Mouse (Mus musculus) limb, embryonic 12.5 days (tissue): Measurements from ENCODE around the gene Usp29. TPM values are rescaled to one million over a fixed set of nuclear protein-coding genes. Genes with fewer than 3 reads are reported as not detected.

Experiments used
- ATAC-seq: fragments of 200-750 bp; cut with Nextera tagmentation; 2 replicates; pipeline ENCODE4 v1.8.0; 2017; ENCODE audit warnings: low read depth, moderate TSS enrichment; ENCODE audit not compliant: insufficient number of reproducible peaks, insufficient read depth, low FRiP score, low TSS enrichment
- H3K27ac ChIP-seq: fragments of 300-500 bp; sonication (generic); 2 replicates; pipeline ENCODE4 v1.5.1; 2016; ENCODE audit warnings: mild to moderate bottlenecking, moderate library complexity
- H3K27me3 ChIP-seq: fragments of 300-500 bp; sonication (generic); 2 replicates; pipeline ENCODE4 v1.6.1; 2016; ENCODE audit warnings: mild to moderate bottlenecking, moderate library complexity
- H3K36me3 ChIP-seq: fragments of 300-500 bp; sonication (generic); 2 replicates; pipeline ENCODE4 v1.6.1; 2016; ENCODE audit warnings: mild to moderate bottlenecking, moderate library complexity
- H3K4me1 ChIP-seq: fragments of 300-500 bp; sonication (generic); replicated peaks from 2 replicates; pipeline ENCODE4 v1.6.1; 2016
- H3K4me2 ChIP-seq: fragments of 300-500 bp; sonication (generic); 2 replicates; pipeline ENCODE4 v1.6.1; 2016; ENCODE audit warnings: mild to moderate bottlenecking, moderate library complexity
- H3K4me3 ChIP-seq: fragments of 300-500 bp; sonication (generic); replicated peaks from 2 replicates; pipeline ENCODE4 v1.5.1; 2016; ENCODE audit warnings: mild to moderate bottlenecking
- H3K9ac ChIP-seq: fragments of 300-500 bp; sonication (generic); replicated peaks from 2 replicates; pipeline ENCODE4 v1.6.1; 2016; ENCODE audit warnings: mild to moderate bottlenecking, moderate library complexity
- H3K9me3 ChIP-seq: fragments of 300-500 bp; sonication (generic); 2 replicates; pipeline ENCODE4 v1.6.1; 2016; ENCODE audit warnings: mild to moderate bottlenecking, moderate library complexity
- WGBS: fragments of 180-500 bp; shearing (Covaris S2); methylation state at CpG from one replicate; pipeline ENCODE4 v1.1.7; 2016; 5-methylcytosine and 5-hydroxymethylcytosine counted together
- polyA plus RNA-seq: library from polyadenylated mRNA; unstranded; fragments of >200 nt; fragmentation: Nextera tagmentation; extraction: Ambion mirVana; gene quantifications from 2 replicates; pipeline ENCODE4 v1.2.1, GENCODE M21; 2016

The Usp29 gene
- polyA plus RNA-seq, 1 experiment from 2014 or later: 15.8 TPM

DNA sequence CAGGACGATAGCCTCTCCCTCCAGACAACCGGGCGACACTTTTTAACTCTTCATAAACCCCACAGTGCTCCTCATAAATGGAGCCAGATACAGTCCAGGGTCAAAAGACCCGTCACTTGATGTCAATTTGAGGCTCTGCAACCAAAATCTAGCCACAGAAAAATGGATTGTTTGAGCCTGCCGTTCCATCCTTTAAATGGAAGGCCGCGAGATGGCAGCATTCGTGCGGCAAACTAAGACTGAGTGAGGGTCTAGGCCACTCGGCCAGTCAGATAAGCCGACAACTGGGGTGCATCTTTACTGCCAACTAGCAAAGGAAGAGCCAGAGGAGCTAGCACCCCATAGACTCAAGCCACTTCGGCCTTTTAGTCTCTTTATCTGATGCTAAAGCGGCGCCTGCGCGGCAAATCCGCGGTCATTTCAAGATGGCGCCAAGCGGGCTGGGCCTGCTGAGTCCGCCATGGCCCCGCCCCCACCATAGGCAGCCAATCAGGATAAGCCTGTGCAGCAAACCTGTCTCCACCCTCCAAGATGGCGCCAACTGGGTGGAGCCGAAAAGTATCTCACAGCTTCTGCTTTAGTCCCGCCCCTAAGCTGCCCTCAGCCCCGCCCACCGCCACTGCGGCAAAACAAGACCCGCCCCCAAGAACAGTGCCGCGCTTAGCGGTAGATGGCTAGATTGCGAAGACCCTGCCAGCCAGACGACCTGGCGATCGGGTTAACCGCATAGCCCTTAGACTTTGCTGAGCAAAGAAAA, 1.1 kb upstream of the Usp29 start:
- peak; percentile 57 for ATAC-seq
- Histone ChIP-seq H3K4me1 (no peaks in the 10 kb centered on the region), H3K4me3 (peak overlapping the region; percentile 62), H3K36me3 (peaks cover 27% of the 10 kb centered on the region), H3K9me3 (peaks cover 44% of the 10 kb centered on the region), H3K9ac (peak overlapping the region; percentile 65), H3K27me3 (no peaks in the 10 kb centered on the region), H3K4me2 (peak overlapping the region; percentile 55), H3K27ac (peak overlapping the region; percentile 92)
- WGBS: 42% methylated on average over 37 of the region's 37 CpGs

DNA sequence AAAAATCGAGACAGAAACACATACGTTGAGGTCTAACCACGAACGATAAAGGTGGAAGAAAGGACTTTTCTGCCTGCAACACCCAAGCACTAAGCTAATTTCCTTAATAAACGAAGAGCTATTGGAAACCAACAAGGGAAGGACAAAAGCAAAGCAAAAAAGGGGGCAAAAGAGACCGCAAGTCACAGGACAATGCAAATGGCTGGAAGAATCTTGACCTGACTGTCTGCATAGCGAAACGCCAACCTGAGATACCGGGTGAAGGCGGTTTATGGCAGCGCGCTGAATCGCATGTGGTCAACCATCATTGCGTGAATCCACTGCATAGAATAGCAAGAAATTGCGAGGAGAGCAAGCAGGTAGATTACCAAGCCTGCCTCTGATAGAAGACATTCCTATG, 423 bp downstream of the Usp29 start:
- peaks cover 13% of the 10 kb centered on the region; the same call in 1 of the 2 replicates for H3K36me3 ChIP-seq
- H3K4me1 ChIP-seq: no peaks in the 10 kb centered on the region
- no peaks in the 10 kb centered on the region for H3K27me3 ChIP-seq
- 55% methylated on average over 15 of the region's 15 CpGs for WGBS
- peak overlapping the region; percentile 87 for H3K27ac ChIP-seq
- H3K4me3 ChIP-seq: peak overlapping the region; percentile 62
- peaks cover 48% of the 10 kb centered on the region for H3K9me3 ChIP-seq
- ATAC-seq: no peak
- H3K4me2 ChIP-seq: peak overlapping the region; percentile 55
- H3K9ac ChIP-seq: peak overlapping the region; percentile 56

DNA sequence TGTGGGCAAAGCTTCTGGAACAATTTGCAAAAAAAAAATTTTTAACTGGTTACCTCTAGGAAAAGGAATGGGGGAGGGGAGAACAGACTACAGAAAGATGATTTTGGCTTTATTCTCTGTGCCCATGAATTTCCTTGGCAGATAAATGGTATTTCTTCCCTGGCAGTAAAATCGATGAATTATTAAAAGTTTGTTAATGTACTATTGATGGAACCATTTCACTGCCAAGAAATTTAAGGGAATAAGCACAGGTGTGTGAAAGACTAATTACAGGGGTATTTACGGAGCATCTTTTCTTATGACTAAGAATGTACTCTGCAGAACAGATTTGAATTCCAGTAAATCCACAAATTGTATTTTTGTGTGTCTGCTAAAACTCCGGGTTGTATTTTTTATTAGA, 995 bp downstream of the Usp29 start:
- H3K9ac ChIP-seq: 0 out of 2 replicates have a peak overlapping the region, but pooled peaks have one; percentile 23
- peaks cover 9% of the 10 kb centered on the region; the same call in 1 of the 2 replicates for H3K36me3 ChIP-seq
- WGBS: 49% methylated on average over 3 of the region's 3 CpGs
- H3K4me3 ChIP-seq: peak overlapping the region; percentile 62
- H3K4me1 ChIP-seq: no peaks in the 10 kb centered on the region
- ATAC-seq: no peak
- no peaks in the 10 kb centered on the region for H3K27me3 ChIP-seq
- peaks cover 48% of the 10 kb centered on the region for H3K9me3 ChIP-seq
- H3K27ac ChIP-seq: peak overlapping the region; percentile 41; the same call in 1 of the 2 replicates
- H3K4me2 ChIP-seq: peak overlapping the region; percentile 55

GRCm38 (mm10) chr7:6731930-6732329, 1.6 kb downstream of the Usp29 start:
- peak overlapping the region; percentile 55 for H3K4me2 ChIP-seq
- ATAC-seq: no peak
- no peaks in the 10 kb centered on the region for H3K27me3 ChIP-seq
- H3K36me3 ChIP-seq: peaks cover 5% of the 10 kb centered on the region; the same call in 1 of the 2 replicates
- H3K27ac ChIP-seq: peak overlapping the region; percentile 41; the same call in 1 of the 2 replicates
- H3K9me3 ChIP-seq: peaks cover 47% of the 10 kb centered on the region
- WGBS: 56% methylated on average over 4 of the region's 4 CpGs
- H3K4me3 ChIP-seq: peak overlapping the region; percentile 62
- H3K9ac ChIP-seq: peak overlapping the region; percentile 53
- H3K4me1 ChIP-seq: no peaks in the 10 kb centered on the region

DNA sequence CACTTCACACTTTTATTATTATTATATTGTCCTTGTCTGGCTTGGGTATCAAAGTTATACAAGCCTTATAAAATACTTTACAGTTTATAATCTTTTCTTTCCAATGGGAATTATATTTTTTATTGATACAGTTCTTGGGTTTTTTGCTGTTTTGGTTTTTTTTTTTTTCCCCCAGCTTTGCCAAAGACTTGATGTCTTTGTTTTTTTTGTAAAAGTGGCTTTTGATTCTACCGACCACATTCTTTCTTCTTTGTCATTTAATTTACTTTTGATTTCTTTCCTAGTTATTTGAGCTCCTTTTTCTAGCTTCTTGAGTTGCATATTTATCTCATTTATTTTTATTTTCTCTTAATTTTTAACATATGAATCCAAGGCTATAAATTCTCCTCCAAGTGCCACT, 5.7 kb downstream of the Usp29 start:
- Histone ChIP-seq H3K4me2 (no peak overlapping the region), H3K36me3 (no peaks in the 10 kb centered on the region), H3K4me3 (no peak overlapping the region), H3K9ac (no peak overlapping the region), H3K27ac (no peak overlapping the region), H3K4me1 (no peaks in the 10 kb centered on the region), H3K27me3 (no peaks in the 10 kb centered on the region), H3K9me3 (peaks cover 5% of the 10 kb centered on the region; the same call in 1 of the 2 replicates)
- ATAC-seq: no peak
- 41% methylated on average over 1 of the region's 1 CpGs for WGBS

GRCm38 (mm10) chr7:6744281-6744904, 14.0 kb downstream of the Usp29 start:
- Histone ChIP-seq H3K9ac (no peak overlapping the region), H3K9me3 (no peaks in the 10 kb centered on the region), H3K36me3 (no peaks in the 10 kb centered on the region), H3K27me3 (no peaks in the 10 kb centered on the region), H3K4me3 (no peak overlapping the region), H3K27ac (peak overlapping the region; percentile 41), H3K4me1 (peaks cover 31% of the 10 kb centered on the region), H3K4me2 (no peak overlapping the region)
- no peak for ATAC-seq
- 32% methylated on average over 10 of the region's 10 CpGs for WGBS

DNA sequence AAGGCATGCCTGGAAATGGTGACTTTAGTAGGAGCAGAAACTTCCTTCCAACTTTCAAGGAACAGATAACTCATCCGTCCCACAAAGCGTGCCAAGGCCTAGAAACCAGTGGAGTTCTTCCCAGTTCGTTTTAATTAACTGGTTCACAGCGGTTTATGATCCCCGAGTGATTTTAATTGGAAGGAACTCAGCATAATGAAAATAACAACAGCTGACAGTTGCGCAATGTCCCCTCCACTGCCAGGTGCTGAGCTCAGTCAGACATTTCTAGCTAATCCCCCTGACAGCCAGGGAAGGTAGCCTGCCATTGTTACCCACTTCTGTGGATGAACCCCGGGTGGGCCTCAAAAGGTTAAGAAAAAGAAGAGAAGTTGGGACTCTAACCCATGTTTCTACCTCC, 18.8 kb downstream of the Usp29 start:
- Histone ChIP-seq H3K4me3 (no peak overlapping the region), H3K27me3 (no peaks in the 10 kb centered on the region), H3K27ac (no peak overlapping the region), H3K9ac (no peak overlapping the region), H3K4me2 (no peak overlapping the region), H3K36me3 (no peaks in the 10 kb centered on the region), H3K9me3 (no peaks in the 10 kb centered on the region), H3K4me1 (peaks cover 49% of the 10 kb centered on the region)
- WGBS: 34% methylated on average over 7 of the region's 7 CpGs
- no peak for ATAC-seq

- Histone ChIP-seq H3K4me2 (no peak overlapping the region), H3K4me1 (peaks cover 31% of the 10 kb centered on the region), H3K36me3 (no peaks in the 10 kb centered on the region), H3K9ac (no peak overlapping the region), H3K27me3 (no peaks in the 10 kb centered on the region), H3K27ac (peak overlapping the region; percentile 70), H3K9me3 (peaks cover 3% of the 10 kb centered on the region; the same call in 1 of the 2 replicates), H3K4me3 (no peak overlapping the region)
- 14% methylated on average over 4 of the region's 4 CpGs for WGBS
- ATAC-seq: peak; percentile 82
Measured at GRCm38 (mm10) chr7:6753440-6753839, 23.1 kb downstream of the Usp29 start.

DNA sequence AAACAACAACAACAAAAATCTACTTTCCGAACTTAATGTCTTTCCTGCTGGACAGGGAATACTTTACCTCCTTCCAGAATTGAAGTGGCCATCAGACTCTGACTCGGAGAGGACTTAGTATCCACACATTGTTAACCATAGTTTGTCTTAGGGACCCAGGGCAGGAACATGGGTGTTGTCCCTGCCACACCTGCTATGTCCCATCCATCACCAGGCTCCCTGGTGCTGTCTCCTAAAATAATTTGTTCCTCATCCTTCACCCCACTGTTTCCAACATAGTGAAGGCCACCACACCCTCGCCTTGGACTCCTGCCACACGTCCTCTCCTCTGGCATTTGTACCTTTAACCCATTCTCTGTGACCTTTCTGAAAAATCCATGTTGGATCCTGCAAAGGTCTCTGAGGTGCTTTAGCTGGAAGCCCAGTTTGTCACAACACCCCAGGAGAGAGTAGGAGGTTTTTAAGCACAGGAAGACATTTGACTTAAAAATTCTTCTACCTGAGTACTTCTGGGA, 26.5 kb downstream of the Usp29 start:
- Histone ChIP-seq H3K9me3 (peaks cover 3% of the 10 kb centered on the region; the same call in 1 of the 2 replicates), H3K4me1 (peaks cover 24% of the 10 kb centered on the region), H3K4me2 (no peak overlapping the region), H3K36me3 (no peaks in the 10 kb centered on the region), H3K27me3 (no peaks in the 10 kb centered on the region), H3K9ac (no peak overlapping the region), H3K27ac (no peak overlapping the region), H3K4me3 (no peak overlapping the region)
- WGBS: 82% methylated on average over 4 of the region's 4 CpGs
- ATAC-seq: no peak

GRCm38 (mm10) chr7:6759698-6760097, 29.3 kb downstream of the Usp29 start:
- Histone ChIP-seq H3K4me2 (no peak overlapping the region), H3K27me3 (no peaks in the 10 kb centered on the region), H3K4me3 (no peak overlapping the region), H3K9ac (no peak overlapping the region), H3K36me3 (no peaks in the 10 kb centered on the region), H3K9me3 (peaks cover 3% of the 10 kb centered on the region; the same call in 1 of the 2 replicates), H3K27ac (no peak overlapping the region), H3K4me1 (peaks cover 12% of the 10 kb centered on the region)
- 68% methylated on average over 12 of the region's 12 CpGs for WGBS
- no peak for ATAC-seq

- 0 out of 2 replicates have a peak overlapping the region, but pooled peaks have one; percentile 1 for H3K27ac ChIP-seq
- no peak overlapping the region for H3K4me2 ChIP-seq
- ATAC-seq: no peak
- H3K36me3 ChIP-seq: no peaks in the 10 kb centered on the region
- H3K4me1 ChIP-seq: peaks cover 13% of the 10 kb centered on the region
- 14% methylated on average over 6 of the region's 6 CpGs for WGBS
- H3K4me3 ChIP-seq: no peak overlapping the region
- peaks cover 3% of the 10 kb centered on the region; the same call in 1 of the 2 replicates for H3K9me3 ChIP-seq
- H3K27me3 ChIP-seq: no peaks in the 10 kb centered on the region
- no peak overlapping the region for H3K9ac ChIP-seq
Measured at GRCm38 (mm10) chr7:6760170-6760569, 29.8 kb downstream of the Usp29 start.
